Mouse (Mus musculus) olfactory bulb, adult 2 months (tissue): ENCODE measurements around the gene Fkbp6.

Experiments used
- CTCF ChIP-seq: fragments of 200-500 bp; IDR thresholded peaks from 2 replicates; pipeline ENCODE4 v1.5.1; 2012; ENCODE audit warnings: low read depth, mild to moderate bottlenecking, low read length, moderate library complexity; ENCODE audit not compliant: insufficient read depth
- POLR2A ChIP-seq: fragments of 200-500 bp; IDR thresholded peaks from 2 replicates; pipeline ENCODE4 v1.6.1; 2012; ENCODE audit warnings: mild to moderate bottlenecking, low read depth, low read length, moderate library complexity; ENCODE audit not compliant: insufficient read depth

GRCm38 (mm10) chr5:135270361-135270760 lies 79.5 kb downstream of the Fkbp6 start:
- TF ChIP-seq CTCF (no peak), POLR2A (no peak)
